Mouse (Mus musculus): ENCODE measurements at regions not wholly inside any gene's neighbourhood (a gene's known extent, or its start where the extent isn't known, plus 50 kb on each side); places are given as distances from the start of the nearest gene placed in this dataset.
"Not testable (repeated sequence)": the region's sequence is repeated elsewhere in the genome, so short reads cannot be mapped to it uniquely, and the experiment has no call there.

GRCm38 (mm10) chr10:25695798-25696197, 159.7 kb upstream of the Smlr1 start:
- peak; percentile 26 for DNase-seq

DNA sequence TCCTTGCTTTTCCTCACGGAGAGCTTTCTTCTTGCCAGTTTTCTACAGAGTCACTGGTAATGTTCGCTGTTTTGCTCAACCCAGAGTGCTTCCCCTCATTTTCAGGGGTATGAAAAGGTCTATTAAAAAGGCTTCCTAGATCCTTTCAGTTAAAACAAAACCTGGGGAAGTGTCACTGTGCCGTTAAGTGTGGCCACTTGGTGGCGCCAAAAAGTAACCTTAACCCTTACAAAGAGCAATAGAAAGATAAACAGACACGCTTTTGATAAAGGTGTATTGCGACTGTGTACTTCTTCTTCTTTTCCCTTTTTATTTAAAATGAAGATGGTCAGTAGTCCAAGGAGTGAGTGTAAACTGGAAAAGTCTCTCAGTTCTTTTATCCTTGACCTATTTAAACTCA, 145.2 kb upstream of the Smlr1 start:
- DNase-seq, result peak; percentile 49

DNA sequence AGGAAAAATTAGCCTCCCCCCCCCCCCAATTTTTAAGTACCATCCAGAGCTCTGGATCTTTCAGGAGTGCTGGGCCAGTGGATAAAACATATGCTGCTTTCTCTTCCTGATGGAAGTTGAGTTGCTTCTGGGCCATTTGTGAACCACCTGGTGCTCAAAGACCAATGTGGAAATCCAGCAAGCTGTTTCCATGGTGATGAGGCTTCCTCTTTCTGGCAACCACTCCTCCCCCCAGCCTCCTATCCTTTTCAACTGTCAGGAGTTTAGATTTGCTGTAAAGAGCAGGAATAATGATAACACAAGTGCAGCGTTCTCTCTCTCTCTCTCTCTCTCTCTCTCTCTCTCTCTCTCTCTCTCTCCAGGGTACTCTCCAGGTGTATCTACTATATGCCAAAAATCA, 141.8 kb upstream of the Smlr1 start:
- peak; percentile 38 for DNase-seq

- no peak for DNase-seq
These were observed 139.3 kb upstream of the Smlr1 start for GRCm38 (mm10) chr10:25675368-25675767.

DNA sequence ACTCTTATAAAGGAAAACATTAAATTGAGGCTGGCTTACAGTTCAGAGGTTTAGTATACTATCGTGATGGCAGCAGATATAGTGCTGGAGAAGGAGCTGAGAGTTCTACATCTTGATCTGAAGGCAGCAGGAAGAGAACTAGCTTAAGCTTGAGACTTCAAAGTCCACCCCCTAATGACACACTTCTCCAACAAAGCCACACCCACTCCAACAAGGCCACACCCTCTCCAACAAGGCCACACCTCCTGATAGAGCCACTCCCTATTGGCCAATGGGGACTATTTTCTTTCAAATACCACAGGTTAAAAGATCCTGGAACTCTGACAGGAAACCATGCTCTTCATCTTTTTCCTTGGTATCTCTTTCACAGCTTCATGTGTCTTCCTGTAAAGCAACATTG, 134.0 kb upstream of the Smlr1 start:
- DNase-seq, result no peak

DNA sequence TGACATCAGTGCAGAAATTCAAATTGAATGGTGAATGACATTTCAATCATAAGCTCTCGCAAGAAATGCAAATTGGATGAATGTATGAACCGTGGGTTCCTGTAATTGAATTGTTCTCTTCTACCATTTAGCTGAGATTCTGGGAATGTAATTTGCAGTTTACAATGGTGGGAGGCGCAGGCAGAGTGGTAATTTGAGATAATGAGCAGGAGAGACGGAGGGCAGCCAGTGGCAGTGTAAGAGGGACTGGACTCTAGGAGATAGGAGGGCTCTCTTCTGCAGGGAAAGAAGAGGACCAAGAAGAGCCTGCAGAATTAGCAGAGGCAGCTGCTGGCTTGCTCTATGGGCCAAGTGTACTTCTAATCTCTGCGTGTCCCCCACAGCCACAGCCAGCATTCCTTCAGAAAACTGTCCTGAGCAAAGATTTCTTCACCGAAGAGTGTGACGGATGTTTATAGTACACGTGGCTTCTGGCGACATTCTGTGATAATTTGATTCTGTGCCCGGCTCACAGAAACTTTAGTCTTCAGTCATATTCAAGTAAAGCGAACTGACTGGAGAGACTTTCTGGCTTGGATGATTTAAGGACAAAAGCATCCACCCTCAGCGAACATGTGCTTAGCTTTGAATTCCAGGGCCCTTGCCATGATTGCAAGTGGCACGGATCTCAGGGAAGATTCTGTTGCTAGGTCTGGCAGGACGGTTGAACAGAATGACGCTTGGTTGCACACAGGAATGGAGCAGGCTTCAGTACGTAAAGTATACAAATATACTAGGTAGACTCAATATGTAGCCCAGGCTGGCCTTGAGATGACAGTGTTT, 116.9 kb upstream of the Smlr1 start:
- no peak for DNase-seq

DNA sequence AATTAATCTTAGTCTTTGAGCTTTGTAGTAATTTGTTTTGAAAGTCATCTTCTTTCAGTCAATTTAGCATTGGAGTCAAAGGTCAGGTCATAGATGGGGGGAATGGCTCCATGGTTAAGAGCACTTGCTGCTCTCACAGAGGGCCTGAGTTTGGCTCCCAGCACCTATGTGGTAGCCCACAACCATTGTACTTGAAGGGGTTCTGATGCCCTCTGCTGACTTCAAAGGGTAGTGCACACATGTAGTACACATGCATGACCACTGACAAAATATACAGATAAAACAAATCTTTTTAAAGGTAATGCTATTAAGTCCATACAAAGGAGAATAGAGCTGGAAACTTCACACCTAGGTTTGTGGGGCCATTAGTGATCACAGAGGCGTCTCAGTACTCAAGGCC, 111.7 kb upstream of the Smlr1 start:
- no peak for DNase-seq

DNA sequence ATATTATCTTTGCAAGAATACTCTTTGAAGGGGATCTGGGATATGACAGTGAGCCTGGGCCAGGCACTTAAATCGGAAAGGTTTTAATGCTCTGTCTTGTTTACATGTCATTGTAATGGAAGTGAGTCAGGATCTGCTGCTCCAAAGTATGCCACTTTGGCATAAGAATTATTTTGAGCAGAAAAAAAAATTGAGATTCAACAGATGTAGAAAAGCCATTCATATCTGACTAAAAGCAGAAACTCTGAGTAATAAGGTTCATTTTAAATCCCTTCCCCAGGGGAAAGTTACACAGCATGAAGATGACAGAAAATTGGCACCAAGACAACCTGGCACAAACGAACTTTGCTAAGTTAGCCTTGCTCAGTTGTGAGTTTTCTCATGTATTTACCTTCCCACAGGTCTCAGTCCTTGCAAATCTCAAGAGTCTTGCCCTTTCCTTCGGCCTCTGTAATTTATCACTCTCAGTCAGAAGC, 107.5 kb upstream of the Smlr1 start:
- no peak for DNase-seq

DNA sequence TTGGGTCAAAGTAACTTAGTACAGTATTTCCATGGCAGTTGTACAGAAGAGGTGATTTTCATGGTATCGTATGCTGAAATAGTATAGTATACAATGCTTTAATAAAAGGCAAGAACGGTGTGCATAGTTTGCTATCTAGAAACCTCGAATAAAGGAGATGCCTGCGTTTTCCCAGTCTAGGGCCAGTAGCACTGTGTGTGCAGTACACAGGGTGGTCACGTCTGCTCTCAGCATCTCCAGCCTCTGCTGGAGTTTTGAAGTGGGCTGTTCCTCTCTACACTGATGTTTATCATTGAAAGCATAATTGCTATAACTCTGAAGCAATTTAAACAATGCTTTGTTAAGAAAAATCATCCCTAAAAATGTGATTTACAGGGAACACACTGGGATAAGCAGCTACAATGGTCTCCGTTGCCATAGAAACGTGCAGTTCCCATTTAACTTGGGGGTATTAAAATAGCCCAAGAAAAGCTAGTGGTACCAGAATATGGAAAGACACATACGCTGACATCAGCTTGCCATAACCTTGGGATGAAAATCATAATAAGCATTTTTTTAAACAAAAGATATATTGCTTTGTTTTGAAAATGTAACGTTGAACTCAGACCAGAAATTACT, 106.1 kb upstream of the Smlr1 start:
- no peak for DNase-seq

DNA sequence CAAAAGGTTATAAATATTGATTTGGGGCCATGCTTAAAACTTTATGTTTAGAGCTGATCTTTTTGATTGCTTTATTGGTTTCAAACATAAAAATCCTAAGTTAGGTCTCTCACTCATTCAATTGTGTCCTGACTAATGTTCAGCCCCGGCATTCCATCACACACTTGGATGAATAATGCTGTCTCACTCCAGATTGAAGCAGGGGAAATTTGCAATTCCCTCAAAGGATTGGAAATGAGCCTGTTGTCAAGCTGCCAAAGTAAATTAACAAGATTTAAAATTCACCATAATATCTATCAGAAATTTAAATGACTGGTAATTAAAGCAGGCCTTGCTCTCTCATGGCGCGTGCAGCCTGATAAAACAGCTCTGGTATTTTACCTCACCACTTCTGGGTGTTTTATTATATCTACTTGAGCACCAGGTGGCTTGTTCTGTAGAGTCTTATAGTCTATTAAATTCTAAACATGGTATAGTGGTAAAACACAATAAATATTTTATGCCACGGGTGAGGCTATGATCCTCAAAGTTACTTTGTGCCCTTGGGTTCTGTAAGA, 97.1 kb upstream of the Smlr1 start:
- DNase-seq, result no peak

DNA sequence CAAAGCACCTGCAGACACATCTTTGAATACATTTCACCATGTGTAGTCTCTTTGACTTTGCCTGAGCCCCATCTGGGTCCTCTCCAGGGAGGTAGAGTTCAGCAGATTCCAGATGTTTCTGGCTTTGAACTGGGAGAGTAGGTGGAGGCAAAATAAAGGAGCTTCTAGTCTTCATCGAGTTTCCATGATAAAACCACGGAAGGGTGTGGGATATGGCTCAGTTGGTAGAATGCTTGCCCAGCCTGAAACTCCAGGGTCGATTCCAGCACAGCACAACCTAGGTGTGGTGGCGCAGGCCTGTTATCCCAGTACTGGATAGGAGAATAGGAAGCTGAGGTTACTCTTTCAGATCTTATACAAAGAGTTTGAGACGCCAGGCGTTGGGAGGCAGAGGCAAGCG, 96.2 kb upstream of the Smlr1 start:
- DNase-seq, result no peak

GRCm38 (mm10) chr10:25622585-25622984, 86.5 kb upstream of the Smlr1 start:
- DNase-seq, result no peak

GRCm38 (mm10) chr10:25621747-25622134, 85.7 kb upstream of the Smlr1 start:
- not testable (repeated sequence) for DNase-seq

DNA sequence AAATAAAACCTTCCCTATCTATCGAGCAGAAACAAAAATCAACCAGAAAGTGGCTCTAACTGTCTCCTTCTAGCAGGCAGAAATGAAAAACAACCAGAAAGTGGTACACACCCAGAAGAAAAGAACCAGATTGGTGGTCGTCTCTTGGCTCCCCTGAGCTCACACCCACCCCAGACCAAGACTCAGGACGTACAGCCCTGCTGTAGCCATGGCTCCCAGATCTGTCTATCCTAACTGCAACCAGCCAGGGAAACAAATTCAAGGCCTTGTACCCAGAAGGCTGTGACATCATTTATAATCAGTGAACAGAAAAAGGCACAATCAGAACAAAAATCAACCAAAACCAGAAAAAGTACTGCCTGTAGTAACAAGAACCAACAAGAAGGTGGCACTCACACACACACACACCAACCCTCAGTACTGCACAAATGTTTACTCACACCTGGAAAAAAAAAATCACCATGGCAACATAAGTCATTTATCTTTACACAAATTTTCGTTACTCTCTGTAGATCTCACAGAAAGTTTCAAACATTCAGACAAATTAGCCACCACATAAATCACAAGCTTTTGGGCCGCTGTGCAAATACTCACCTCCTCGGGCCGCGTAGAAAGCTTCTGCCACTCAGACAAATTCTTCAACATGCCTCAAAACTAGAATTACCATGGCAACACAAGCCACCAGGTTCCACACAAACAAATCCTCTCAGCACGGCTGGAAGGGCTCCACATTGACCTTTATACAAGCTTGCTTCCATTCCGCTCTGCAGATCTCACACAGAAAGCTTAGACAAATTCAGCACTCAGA, 85.1 kb upstream of the Smlr1 start:
- DNase-seq, result no peak

DNA sequence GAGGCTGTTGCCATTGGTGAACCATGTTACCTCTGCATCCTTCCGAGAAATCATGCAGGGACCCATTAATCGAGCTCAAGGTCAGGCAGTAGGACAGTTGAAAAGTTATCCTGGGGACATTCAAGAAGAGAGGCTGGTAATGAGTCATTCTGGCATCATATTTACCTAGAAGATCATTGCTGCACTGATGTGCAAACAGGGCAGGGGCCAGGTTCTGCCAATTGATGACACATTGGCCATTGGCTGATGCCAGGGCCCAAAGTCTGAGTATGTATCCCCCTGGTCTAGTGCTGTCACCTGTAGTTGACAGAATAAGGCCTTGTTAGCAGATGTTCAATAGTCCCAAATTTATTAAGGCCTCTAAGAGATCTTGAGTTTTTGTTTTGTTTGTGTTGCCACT, 83.6 kb upstream of the Smlr1 start:
- no peak for DNase-seq

GRCm38 (mm10) chr10:25601471-25601870, 65.4 kb upstream of the Smlr1 start:
- no peak for DNase-seq

DNA sequence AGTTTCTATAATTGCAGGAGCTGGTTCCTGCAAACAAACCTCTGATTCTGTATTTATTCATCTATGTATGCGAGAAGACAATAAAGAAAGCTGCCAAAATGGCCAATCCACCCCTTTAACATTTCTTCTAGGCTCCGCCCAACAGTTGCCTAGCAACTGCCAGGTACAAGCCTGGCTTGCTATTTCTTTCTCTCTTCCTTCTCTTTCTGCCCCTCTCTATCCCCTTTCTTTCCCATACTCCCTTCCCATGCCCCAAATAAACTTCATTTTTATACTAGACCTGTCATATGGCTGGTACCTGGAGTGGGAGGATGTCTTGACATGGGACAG, 53.2 kb upstream of the Smlr1 start:
- DNase-seq, result no peak

GRCm38 (mm10) chr10:25588611-25589315, 52.7 kb upstream of the Smlr1 start:
- no peak for DNase-seq

All from right cerebral cortex, adult 18-20 months (tissue).